Mouse (Mus musculus) adrenal gland, postnatal 25 days (tissue): ENCODE results near the gene Frmd4a. TPM values are rescaled to one million over a fixed set of nuclear protein-coding genes. Genes with fewer than 3 reads are reported as not detected.

Experiments used
- DNase-seq: peaks from one replicate; pipeline ENCODE4 v3.0.0; 2021; ENCODE audit warnings: mixed read lengths
- total RNA-seq: library from RNA; stranded (reverse); gene quantifications from 2 replicates; pipeline ENCODE4 v1.2.3, GENCODE M21; 2021

The Frmd4a gene
- total RNA-seq, 1 experiment from 2014 or later = 14.6 TPM

DNA sequence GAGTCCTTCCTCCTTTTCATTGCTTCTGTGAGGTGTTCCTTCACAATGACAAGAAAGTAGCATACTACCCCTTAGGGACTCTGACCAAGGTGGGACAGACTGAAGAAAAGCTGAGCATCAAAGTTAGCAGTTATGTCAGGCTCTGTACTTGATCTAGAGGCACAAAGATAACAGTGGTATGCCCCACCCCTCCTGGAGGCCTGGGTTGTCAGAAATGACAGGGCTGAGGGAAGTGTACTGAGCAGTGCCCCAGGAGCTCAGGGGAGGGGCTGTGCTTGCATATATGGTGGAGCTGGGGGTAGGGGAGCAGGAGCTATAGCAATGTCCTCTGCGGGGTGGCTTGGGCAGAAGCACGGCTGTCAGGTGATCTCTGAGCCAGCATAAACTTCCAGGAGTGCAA is 477.0 kb downstream of the Frmd4a start:
- no peak for DNase-seq

DNA sequence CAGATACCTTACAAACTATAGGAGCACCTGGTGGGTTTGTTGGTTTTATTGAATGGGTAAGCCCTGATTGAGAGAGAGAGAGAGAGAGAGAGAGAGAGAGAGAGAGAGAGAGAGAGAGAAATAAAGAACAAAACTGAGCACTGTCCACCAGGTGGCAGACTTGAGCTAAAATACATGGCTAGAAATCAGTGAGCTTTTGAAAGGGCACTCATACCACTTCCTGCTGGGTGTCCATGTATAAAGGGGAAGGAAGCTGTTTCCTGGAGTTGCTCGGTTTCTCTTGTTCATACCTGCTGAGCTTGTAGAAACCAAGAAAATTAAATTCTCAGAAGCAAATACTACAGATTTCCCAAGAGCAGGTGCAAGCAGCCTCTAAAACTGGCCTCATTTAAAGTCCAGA is 481.7 kb downstream of the Frmd4a start:
- peak; percentile 71 for DNase-seq

- no peak for DNase-seq
These were observed 482.4 kb downstream of the Frmd4a start for GRCm38 (mm10) chr2:4499916-4500315.

- DNase-seq = peak; percentile 17
These were observed 483.9 kb downstream of the Frmd4a start for GRCm38 (mm10) chr2:4501257-4502027.

DNA sequence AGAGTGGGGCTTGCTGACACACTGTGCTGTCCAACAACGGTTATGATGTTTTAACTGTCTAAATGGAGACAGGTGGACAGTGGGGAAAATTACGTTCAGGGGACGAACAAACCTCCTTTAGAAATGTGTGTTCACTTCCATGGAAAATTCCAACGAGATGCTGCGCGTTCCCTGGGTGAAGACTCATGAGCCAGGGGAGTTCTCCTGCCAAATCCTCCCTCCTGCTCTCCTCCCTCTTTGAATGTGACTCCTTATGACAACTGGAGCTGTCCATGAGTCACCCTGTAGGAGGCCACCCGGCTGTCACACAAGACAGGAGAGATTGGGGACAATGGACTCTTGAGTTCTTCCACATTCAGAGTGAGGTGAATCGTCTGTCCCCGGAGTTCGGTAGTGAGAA is 486.9 kb downstream of the Frmd4a start:
- peak; percentile 48 for DNase-seq

DNA sequence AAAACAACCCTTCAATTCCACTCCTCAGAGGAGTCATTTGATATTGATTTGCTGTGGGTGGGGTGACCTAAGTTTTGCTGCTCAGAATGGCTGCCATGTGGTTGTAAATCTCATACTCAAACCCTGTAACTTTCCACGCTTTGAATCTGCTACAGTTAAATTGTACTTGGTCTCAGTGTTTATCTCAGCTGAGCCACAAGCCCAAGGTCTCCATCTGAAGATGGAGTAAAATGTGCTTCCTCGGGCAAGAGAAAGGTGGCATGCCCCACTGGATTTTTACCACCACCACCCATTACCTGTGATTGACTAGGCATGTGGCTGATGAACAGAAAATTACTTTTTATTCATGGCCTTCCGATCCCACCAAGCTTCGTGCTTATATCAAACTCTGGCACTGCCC is 488.2 kb downstream of the Frmd4a start:
- no peak for DNase-seq

GRCm38 (mm10) chr2:4506659-4507058 is 489.1 kb downstream of the Frmd4a start:
- DNase-seq = no peak

DNA sequence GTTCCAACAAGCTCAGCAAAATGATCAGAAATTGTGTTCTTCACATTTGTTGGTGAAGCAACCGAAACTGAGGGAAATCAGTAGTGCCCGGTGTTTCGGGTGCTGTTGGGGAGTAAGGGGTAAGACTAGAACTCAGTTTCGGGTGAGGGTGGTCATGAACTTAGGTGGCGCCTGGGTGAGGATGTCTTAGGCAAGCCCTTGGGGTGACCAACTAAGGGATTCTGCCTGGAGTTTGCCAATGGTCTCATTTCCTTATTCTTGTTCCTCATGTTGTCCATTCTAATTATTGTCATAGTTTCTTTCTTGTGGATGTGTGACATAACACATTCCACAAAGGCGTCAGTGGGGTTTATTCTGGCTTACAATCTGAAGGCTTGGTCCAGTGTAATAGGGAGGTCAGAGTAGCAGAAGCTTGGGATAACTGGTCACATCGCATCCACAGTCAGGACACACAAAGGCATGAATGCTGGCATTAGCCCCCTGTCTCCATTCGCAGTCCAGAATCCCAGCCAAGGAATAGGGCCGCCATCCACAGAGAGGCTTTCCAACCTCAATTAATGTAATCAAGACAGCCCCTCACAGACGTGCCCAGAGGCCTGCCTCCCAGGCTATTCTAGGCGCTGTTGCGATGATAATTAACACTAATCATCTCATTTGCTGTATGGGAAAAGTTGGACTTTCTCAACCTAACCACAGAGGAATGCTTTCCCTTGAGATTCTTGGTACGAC is 490.5 kb downstream of the Frmd4a start:
- no peak for DNase-seq

GRCm38 (mm10) chr2:4508959-4509615 is 491.6 kb downstream of the Frmd4a start:
- no peak for DNase-seq

DNA sequence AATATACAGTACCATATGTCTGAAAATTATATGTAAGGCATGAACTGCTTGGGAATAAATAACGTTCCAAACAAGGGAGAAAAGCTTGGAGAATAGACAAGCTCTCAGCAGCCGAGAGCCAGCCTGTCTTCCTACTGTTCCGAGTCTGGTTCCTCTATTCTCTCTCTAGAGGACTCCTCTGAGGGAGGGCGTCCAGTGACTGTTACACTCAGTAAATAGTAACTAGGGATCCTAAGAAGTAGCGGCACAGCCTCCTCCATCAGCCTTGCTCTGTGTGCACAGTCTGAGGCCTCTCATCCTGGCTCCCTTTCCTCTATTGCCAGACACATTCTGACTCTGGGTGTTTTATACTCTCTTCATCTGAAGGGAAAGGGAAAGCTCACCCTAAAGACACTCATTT is 492.2 kb downstream of the Frmd4a start:
- no peak for DNase-seq

GRCm38 (mm10) chr2:4510208-4511079 is 492.9 kb downstream of the Frmd4a start:
- no peak for DNase-seq

GRCm38 (mm10) chr2:4511080-4511386 is 493.5 kb downstream of the Frmd4a start:
- DNase-seq = no peak

DNA sequence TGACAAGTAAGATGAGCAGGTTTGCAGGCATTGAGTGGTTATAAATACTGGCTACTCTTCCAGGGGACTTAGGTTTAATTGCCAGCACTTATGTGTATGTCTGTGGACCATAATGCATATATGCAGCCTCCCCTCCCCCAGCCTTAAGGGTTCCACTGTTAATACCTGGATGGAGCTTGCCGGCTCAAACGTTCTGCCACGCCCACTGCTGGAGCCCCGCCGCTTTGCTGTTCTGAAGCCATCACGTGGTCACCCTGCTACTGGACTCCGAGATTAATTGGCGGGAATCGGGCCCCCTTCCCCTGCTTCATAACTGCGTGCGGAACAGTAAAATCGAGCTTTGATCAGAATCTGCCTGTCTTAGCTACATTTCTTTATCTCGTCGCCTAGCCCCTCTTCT is 495.1 kb downstream of the Frmd4a start:
- DNase-seq = no peak

- no peak for DNase-seq
These were observed 498.4 kb downstream of the Frmd4a start for GRCm38 (mm10) chr2:4515910-4516309.

GRCm38 (mm10) chr2:4516819-4517552 is 499.5 kb downstream of the Frmd4a start:
- peak; percentile 61 for DNase-seq

DNA sequence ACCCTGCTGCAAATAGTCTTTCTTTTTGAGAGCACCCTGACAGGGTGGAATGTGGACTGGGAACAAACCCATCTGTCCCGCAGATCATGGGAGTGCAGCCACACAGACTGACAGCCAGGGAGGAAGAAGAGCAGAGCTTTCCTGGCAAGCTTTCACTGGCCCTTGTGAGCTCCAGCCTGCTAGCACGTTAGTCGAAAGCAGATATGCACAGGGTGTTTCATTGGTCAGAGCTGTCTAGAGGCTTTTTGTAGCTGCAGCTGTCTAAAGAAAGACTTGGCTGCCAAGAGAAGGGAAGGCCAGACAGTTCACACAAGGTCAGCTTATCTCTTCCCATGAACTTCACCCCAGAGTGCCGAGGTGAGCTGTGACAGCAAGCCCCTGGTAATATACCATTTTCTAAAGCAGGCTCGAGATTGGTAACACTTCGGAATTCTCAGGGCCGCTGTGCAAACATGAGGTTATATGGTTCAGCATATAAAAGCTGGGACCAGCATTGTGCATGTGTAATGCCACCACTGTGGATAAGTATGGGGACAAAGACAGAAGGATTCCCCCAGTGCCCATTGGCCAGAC is 500.1 kb downstream of the Frmd4a start:
- peak; percentile 20 for DNase-seq

- DNase-seq = no peak
These were observed 501.0 kb downstream of the Frmd4a start for GRCm38 (mm10) chr2:4518549-4518948.

- no peak for DNase-seq
These were observed 505.4 kb downstream of the Frmd4a start for GRCm38 (mm10) chr2:4522769-4523487.

DNA sequence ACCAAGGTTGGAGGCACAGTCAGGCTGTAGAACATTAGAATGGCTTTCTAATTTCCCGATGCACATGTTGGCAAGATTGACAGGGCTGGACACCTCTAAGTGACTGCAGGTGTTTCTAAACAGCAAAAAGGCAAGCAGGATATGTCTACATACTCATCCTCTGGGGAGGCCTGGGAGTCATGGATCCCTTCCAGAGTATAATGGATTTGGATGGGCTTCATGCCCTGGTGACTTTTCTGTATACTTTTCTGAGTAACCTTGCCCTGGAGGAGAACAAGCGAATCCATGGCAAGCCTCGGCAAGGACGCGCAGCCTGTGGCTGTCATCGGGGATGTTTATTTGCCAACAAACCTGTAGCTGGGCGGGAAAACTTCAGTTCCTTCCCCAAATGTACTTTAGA is 509.6 kb downstream of the Frmd4a start:
- DNase-seq = no peak

GRCm38 (mm10) chr2:4529254-4529729 is 511.8 kb downstream of the Frmd4a start:
- DNase-seq = no peak
